In the genomic region with DNA sequence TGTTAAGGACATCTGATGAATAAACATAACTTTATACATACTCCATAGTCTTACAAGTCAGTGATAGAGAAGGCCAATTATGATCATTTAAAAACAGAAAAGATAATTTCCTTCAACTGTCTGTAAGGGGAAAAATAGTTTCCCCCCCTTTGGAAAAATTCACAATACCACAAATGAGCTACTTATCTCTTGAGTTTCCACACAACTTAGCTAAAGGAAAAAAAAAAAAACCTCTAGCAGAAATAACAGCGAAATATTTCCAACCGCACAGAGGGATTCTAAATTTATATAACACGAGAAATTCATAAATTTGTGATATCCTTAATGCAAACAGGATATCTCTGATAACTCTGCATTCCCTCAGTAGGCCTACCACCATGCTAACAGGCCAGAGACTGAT, we compare ENCODE assay signal across 26 mouse cellular contexts.
"Had no signal": no experiment of that assay in that cellular context is flagged by ENCODE, and none has a peak within 500 bp of the region (broad histone marks: within the 10 kb centered on the region; RNA-seq: fewer than 3 reads in every experiment).

No protein-coding gene starts in this region.

- ATAC-seq: forebrain, embryonic 13.5 days; forebrain, embryonic 14.5 days; forebrain, embryonic 15.5 days; forebrain, embryonic 16.5 days; forebrain, postnatal 0 days had no signal

- DNase-seq: cerebellum, adult 9-10 months; cerebellum, adult 9-11 months; cerebellum, postnatal 10 days; cerebellum, postnatal 14 days; cerebellum, postnatal 25 days; cerebellum, postnatal 36 days; forebrain, postnatal 0 days; gastrocnemius, adult 2 months; gastrocnemius, postnatal 10 days; gastrocnemius, postnatal 14 days; gastrocnemius, postnatal 25 days; gastrocnemius, postnatal 36 days; heart, adult 18-20 months; heart, adult 2 months had no signal

- H3K9ac ChIP-seq: embryonic facial prominence, embryonic 12.5 days; embryonic facial prominence, embryonic 13.5 days; embryonic facial prominence, embryonic 15.5 days; forebrain, embryonic 12.5 days; forebrain, embryonic 13.5 days; forebrain, embryonic 15.5 days; forebrain, postnatal 0 days had no signal

- H3K9me3 ChIP-seq: embryonic facial prominence, embryonic 10.5 days; embryonic facial prominence, embryonic 12.5 days; embryonic facial prominence, embryonic 13.5 days; embryonic facial prominence, embryonic 15.5 days; forebrain, embryonic 10.5 days; forebrain, embryonic 12.5 days; forebrain, embryonic 13.5 days; forebrain, embryonic 15.5 days had no signal

- H3K4me2 ChIP-seq: embryonic facial prominence, embryonic 12.5 days; embryonic facial prominence, embryonic 13.5 days; embryonic facial prominence, embryonic 15.5 days; forebrain, embryonic 12.5 days; forebrain, embryonic 13.5 days; forebrain, embryonic 15.5 days; heart, embryonic 11.5 days had no signal

- H3K36me3 ChIP-seq: embryonic facial prominence, embryonic 10.5 days; embryonic facial prominence, embryonic 12.5 days; embryonic facial prominence, embryonic 13.5 days; embryonic facial prominence, embryonic 15.5 days; forebrain, embryonic 10.5 days; forebrain, embryonic 12.5 days; forebrain, embryonic 15.5 days had no signal

- H3K4me3 ChIP-seq: embryonic facial prominence, embryonic 10.5 days; embryonic facial prominence, embryonic 12.5 days; embryonic facial prominence, embryonic 13.5 days; embryonic facial prominence, embryonic 15.5 days; erythroblast, embryonic 14.5 days; forebrain, embryonic 10.5 days; forebrain, embryonic 12.5 days; forebrain, embryonic 13.5 days; forebrain, embryonic 15.5 days; gastrocnemius, adult 2 months; heart, adult 2 months had no signal

- H3K27ac ChIP-seq: embryonic facial prominence, embryonic 10.5 days; embryonic facial prominence, embryonic 12.5 days; embryonic facial prominence, embryonic 13.5 days; embryonic facial prominence, embryonic 15.5 days; forebrain, embryonic 10.5 days; forebrain, embryonic 12.5 days; forebrain, embryonic 13.5 days; forebrain, embryonic 15.5 days; gastrocnemius, adult 2 months; heart, adult 2 months had no signal

- H3K4me1 ChIP-seq: embryonic facial prominence, embryonic 12.5 days; embryonic facial prominence, embryonic 13.5 days; embryonic facial prominence, embryonic 15.5 days; forebrain, embryonic 13.5 days had no signal

- H3K27me3 ChIP-seq: embryonic facial prominence, embryonic 12.5 days; embryonic facial prominence, embryonic 13.5 days; embryonic facial prominence, embryonic 15.5 days; forebrain, embryonic 12.5 days; forebrain, embryonic 13.5 days; forebrain, embryonic 15.5 days had no signal
